Mouse (Mus musculus) E14TG2a.4 (cell line): Measurements from ENCODE around the gene Gm45062.

ENCODE experiments used
- H3K27me3 ChIP-seq: 2 replicates; pipeline ENCODE4 v1.6.1; 2014; ENCODE audit warnings: low read length, control low read depth; ENCODE audit not compliant: insufficient read depth
- H3K36me3 ChIP-seq: 2 replicates; pipeline ENCODE4 v1.6.1; 2014; ENCODE audit warnings: low read length, control low read depth; ENCODE audit not compliant: insufficient read depth
- H3K4me1 ChIP-seq: replicated peaks from 2 replicates; pipeline ENCODE4 v1.6.1; 2014; ENCODE audit warnings: low read depth, low read length, control low read depth
- H3K4me3 ChIP-seq: replicated peaks from 2 replicates; pipeline ENCODE4 v1.5.1; 2014; ENCODE audit warnings: mild to moderate bottlenecking, low read length
- H3K9me3 ChIP-seq: 2 replicates; pipeline ENCODE4 v1.6.1; 2014; ENCODE audit warnings: low read length, control low read depth
- CTCF ChIP-seq: conservative IDR thresholded peaks from 2 replicates; pipeline ENCODE4 v1.5.1; 2014; ENCODE audit warnings: low read length
- NANOG ChIP-seq: IDR thresholded peaks from 2 replicates; pipeline ENCODE4 v1.6.1; 2014; ENCODE audit warnings: borderline replicate concordance, low read length, mixed read lengths
- POU5F1 ChIP-seq: IDR thresholded peaks from 2 replicates; pipeline ENCODE4 v1.6.1; 2014; ENCODE audit warnings: low read length, borderline replicate concordance

Gene Gm45062

GRCm38 (mm10) chr6:8352533-8353168 is 93.4 kb downstream of the Gm45062 start:
- H3K36me3 ChIP-seq = no peaks in the 10 kb centered on the region
- TF ChIP-seq CTCF (no peak), NANOG (no peak), POU5F1 (no peak)
- H3K4me1 ChIP-seq = peaks cover 27% of the 10 kb centered on the region
- H3K27me3 ChIP-seq = no peaks in the 10 kb centered on the region
- H3K9me3 ChIP-seq = no peaks in the 10 kb centered on the region
- H3K4me3 ChIP-seq = no peak overlapping the region

GRCm38 (mm10) chr6:8353461-8353860 is 94.2 kb downstream of the Gm45062 start:
- Histone ChIP-seq H3K4me3 (no peak overlapping the region), H3K9me3 (no peaks in the 10 kb centered on the region), H3K27me3 (no peaks in the 10 kb centered on the region), H3K4me1 (peaks cover 27% of the 10 kb centered on the region), H3K36me3 (no peaks in the 10 kb centered on the region)
- TF ChIP-seq POU5F1 (no peak), CTCF (no peak), NANOG (no peak)

DNA sequence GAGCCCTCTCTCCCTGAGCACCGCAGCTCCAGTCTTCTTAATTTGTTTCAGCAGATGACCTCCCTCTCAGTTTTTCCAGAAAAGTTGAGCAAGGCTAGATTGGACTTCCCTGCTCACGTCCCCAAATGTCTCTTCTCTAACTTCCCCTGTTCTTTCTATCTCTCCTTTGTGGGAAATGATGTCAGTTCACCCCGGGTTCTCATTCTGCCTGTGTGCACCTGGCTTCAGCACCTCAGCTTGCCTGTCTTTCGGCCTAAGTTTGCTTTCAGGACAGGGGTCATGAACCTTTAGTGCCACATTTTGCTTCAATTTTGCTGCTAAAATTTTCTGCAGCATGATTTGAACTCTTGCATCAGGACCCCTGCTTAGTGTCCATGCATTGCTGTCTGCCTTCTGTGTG is 95.6 kb downstream of the Gm45062 start:
- TF ChIP-seq NANOG = no peak
- TF ChIP-seq CTCF = no peak
- TF ChIP-seq POU5F1 = no peak
- no peaks in the 10 kb centered on the region for H3K36me3 ChIP-seq
- H3K27me3 ChIP-seq = no peaks in the 10 kb centered on the region
- no peak overlapping the region for H3K4me3 ChIP-seq
- H3K4me1 ChIP-seq = peaks cover 27% of the 10 kb centered on the region
- no peaks in the 10 kb centered on the region for H3K9me3 ChIP-seq

DNA sequence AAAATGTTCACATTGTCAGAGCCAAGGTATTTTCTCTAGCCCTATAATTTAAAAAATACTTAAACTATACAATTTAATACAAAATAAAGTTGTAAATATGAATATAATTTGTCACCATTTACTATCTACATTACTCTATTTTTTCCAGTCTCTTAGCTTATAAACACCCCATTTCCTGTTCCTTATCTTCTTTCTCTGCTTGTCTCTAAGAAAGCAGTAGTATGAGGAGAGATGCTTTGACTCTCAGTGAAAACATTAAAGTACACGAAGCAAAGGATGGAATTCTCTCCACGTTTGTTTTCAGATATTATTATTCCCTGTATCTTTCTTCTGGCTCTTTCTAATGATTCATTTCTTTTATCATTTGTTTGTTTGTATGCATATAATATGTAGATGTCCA is 99.0 kb downstream of the Gm45062 start:
- Histone ChIP-seq H3K27me3 (no peaks in the 10 kb centered on the region), H3K9me3 (no peaks in the 10 kb centered on the region), H3K4me3 (no peak overlapping the region), H3K4me1 (peaks cover 17% of the 10 kb centered on the region), H3K36me3 (no peaks in the 10 kb centered on the region)
- TF ChIP-seq NANOG = no peak
- TF ChIP-seq POU5F1 = no peak
- TF ChIP-seq CTCF = no peak

- Histone ChIP-seq H3K27me3 (no peaks in the 10 kb centered on the region), H3K36me3 (no peaks in the 10 kb centered on the region), H3K4me3 (no peak overlapping the region), H3K4me1 (peaks cover 12% of the 10 kb centered on the region), H3K9me3 (no peaks in the 10 kb centered on the region)
- TF ChIP-seq NANOG = no peak
- TF ChIP-seq POU5F1 = no peak
- no peak for TF ChIP-seq CTCF
These were observed 99.5 kb downstream of the Gm45062 start for GRCm38 (mm10) chr6:8358782-8359181.

GRCm38 (mm10) chr6:8360805-8361204 is 101.6 kb downstream of the Gm45062 start:
- no peaks in the 10 kb centered on the region for H3K9me3 ChIP-seq
- TF ChIP-seq NANOG (no peak), POU5F1 (no peak), CTCF (no peak)
- no peaks in the 10 kb centered on the region for H3K27me3 ChIP-seq
- no peak overlapping the region for H3K4me3 ChIP-seq
- H3K4me1 ChIP-seq = peaks cover 13% of the 10 kb centered on the region
- no peaks in the 10 kb centered on the region for H3K36me3 ChIP-seq

- H3K27me3 ChIP-seq = no peaks in the 10 kb centered on the region
- TF ChIP-seq POU5F1 (no peak), NANOG (no peak), CTCF (no peak)
- H3K36me3 ChIP-seq = no peaks in the 10 kb centered on the region
- H3K4me3 ChIP-seq = no peak overlapping the region
- peaks cover 25% of the 10 kb centered on the region for H3K4me1 ChIP-seq
- no peaks in the 10 kb centered on the region for H3K9me3 ChIP-seq
These were observed 104.9 kb downstream of the Gm45062 start for GRCm38 (mm10) chr6:8364033-8364756.

- H3K4me1 ChIP-seq = peaks cover 25% of the 10 kb centered on the region
- H3K9me3 ChIP-seq = no peaks in the 10 kb centered on the region
- H3K4me3 ChIP-seq = no peak overlapping the region
- H3K36me3 ChIP-seq = no peaks in the 10 kb centered on the region
- H3K27me3 ChIP-seq = no peaks in the 10 kb centered on the region
- TF ChIP-seq POU5F1 = no peak
- TF ChIP-seq NANOG = no peak
- no peak for TF ChIP-seq CTCF
These were observed 105.5 kb downstream of the Gm45062 start for GRCm38 (mm10) chr6:8364757-8365150.

GRCm38 (mm10) chr6:8367675-8368074 is 108.4 kb downstream of the Gm45062 start:
- Histone ChIP-seq H3K9me3 (no peaks in the 10 kb centered on the region), H3K4me1 (peaks cover 25% of the 10 kb centered on the region), H3K27me3 (no peaks in the 10 kb centered on the region), H3K36me3 (no peaks in the 10 kb centered on the region), H3K4me3 (no peak overlapping the region)
- TF ChIP-seq POU5F1 = no peak
